Mouse (Mus musculus) cortical plate, adult 2 months (tissue): Measurements from ENCODE around the gene Gm34653. TPM values are rescaled to one million over a fixed set of nuclear protein-coding genes. Genes with fewer than 3 reads are reported as not detected.

Experiments
- H3K27ac ChIP-seq: fragments of 200-500 bp; 2 replicates; pipeline ENCODE4 v1.5.1; 2012; ENCODE audit warnings: low read length, control low read depth, inconsistent platforms; ENCODE audit not compliant: insufficient read depth
- H3K4me1 ChIP-seq: fragments of 200-500 bp; 2 replicates; pipeline ENCODE4 v1.6.1; 2011; ENCODE audit warnings: low read length; ENCODE audit not compliant: control insufficient read depth, insufficient read depth
- H3K4me3 ChIP-seq: fragments of 200-500 bp; 2 replicates; pipeline ENCODE4 v1.5.1; 2011; ENCODE audit warnings: mild to moderate bottlenecking, low read length, control low read depth; ENCODE audit not compliant: insufficient read depth
- CTCF ChIP-seq: fragments of 200-500 bp; IDR thresholded peaks from 2 replicates; pipeline ENCODE4 v1.5.1; 2011; ENCODE audit warnings: mild to moderate bottlenecking, control low read depth, low read length; ENCODE audit not compliant: insufficient read depth; ENCODE audit errors: extremely low read depth
- POLR2A ChIP-seq: fragments of 200-500 bp; IDR thresholded peaks from 2 replicates; pipeline ENCODE4 v1.6.1; 2011; ENCODE audit warnings: mild to moderate bottlenecking, low read length, control low read depth; ENCODE audit not compliant: insufficient read depth; ENCODE audit errors: extremely low read depth
- polyA plus RNA-seq: library from polyadenylated mRNA; depleted of rRNA; stranded (reverse); fragments of >200 nt; gene quantifications from 2 replicates; pipeline ENCODE4 v1.2.3, GENCODE M21; 2012; rRNA removed

Gm34653 gene
- polyA plus RNA-seq, 1 experiment, result not detected

DNA sequence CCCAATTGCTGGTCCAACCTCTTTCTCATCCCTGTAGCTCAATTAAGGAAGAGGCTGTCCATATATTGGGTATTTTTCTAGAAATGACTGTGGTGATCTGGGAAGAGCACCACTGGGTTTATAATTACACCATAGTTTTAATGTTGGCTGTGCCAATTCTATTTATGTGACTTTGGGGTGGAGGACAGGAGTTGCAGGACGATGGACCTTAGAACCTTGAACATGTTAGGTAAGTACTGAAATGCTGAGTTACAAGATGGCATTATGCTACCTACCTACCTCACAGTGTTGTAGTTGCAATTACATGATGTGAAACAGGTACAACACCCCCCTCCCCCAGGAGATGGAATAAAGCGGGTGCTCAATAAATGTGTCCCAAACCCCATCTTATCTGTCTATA is 50.0 kb downstream of the Gm34653 start:
- no peak overlapping the region for H3K4me3 ChIP-seq
- no peak overlapping the region for H3K27ac ChIP-seq
- TF ChIP-seq POLR2A, result no peak
- TF ChIP-seq CTCF, result no peak
- H3K4me1 ChIP-seq, result no peaks in the 10 kb centered on the region

DNA sequence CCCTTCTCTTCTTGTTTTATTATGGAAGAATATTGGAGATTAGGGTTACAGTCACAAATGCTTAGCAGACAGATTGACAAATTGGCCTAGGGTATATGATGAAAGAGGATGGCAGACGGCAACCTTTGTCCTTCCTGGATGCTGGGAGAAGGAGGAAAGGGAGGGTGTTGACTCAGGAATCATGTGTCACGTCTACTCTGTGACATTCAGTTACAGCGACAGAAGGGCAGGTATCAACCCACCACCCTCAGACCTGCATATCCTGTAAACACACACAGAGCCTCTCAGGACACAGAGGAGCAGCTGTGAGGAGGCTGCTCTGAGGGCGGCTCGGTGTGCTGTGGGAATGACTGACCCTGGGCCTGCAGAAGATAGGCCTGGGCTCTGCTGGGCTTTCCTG is 50.4 kb downstream of the Gm34653 start:
- TF ChIP-seq POLR2A, result no peak
- TF ChIP-seq CTCF, result no peak
- Histone ChIP-seq H3K27ac (no peak overlapping the region), H3K4me3 (no peak overlapping the region), H3K4me1 (no peaks in the 10 kb centered on the region)

DNA sequence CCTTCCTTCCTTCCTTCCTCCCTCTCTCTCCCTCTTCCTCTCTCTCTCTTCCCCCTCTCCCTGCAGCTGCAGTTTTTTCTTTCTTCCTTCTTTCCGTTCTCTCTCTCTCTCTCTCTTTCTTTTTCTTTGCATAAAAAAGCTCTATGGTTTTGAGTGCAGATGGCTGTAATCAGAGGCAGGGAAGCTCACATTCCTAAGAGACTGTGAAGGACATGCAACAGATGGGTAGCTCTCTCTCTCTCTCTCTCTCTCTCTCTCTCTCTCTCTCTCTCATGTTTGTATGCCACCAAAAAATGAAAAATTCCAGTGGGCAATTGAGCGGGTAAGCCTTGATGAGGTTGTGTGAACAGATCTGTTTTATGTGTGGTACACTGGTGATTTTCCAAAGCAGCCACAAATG is 51.4 kb downstream of the Gm34653 start:
- no peak for TF ChIP-seq CTCF
- no peak for TF ChIP-seq POLR2A
- Histone ChIP-seq H3K4me1 (no peaks in the 10 kb centered on the region), H3K4me3 (no peak overlapping the region), H3K27ac (no peak overlapping the region)

Other genes with a start within 250 kb of the Gm34653 start
- gene Gapvd1, start 77.8 kb upstream of the Gm34653 start, polyA plus RNA-seq, result 42.0 and 43.2 TPM in 2 replicates
- 184 and 215 TPM in 2 replicates for gene Hspa5, start 61.0 kb upstream of the Gm34653 start, polyA plus RNA-seq
- gene Rabepk, start 33.1 kb upstream of the Gm34653 start, polyA plus RNA-seq, result 37.1 and 38.2 TPM in 2 replicates
- 83.2 and 83.8 TPM in 2 replicates for gene Fbxw2, start 6.7 kb upstream of the Gm34653 start, polyA plus RNA-seq
- 0.52 and 0.62 TPM in 2 replicates for gene Cutal, start 41.4 kb downstream of the Gm34653 start, polyA plus RNA-seq
- gene Psmd5, start 42.0 kb downstream of the Gm34653 start, polyA plus RNA-seq, result 41.7 and 43.9 TPM in 2 replicates
- gene Phf19, start 81.0 kb downstream of the Gm34653 start, polyA plus RNA-seq, result 0.95 and 0.98 TPM in 2 replicates
- 0.83 and 1.4 TPM in 2 replicates for gene Traf1, start 128.8 kb downstream of the Gm34653 start, polyA plus RNA-seq
- 0.08 and 0.35 TPM in 2 replicates for gene Hc, start 228.4 kb downstream of the Gm34653 start, polyA plus RNA-seq